Mouse (Mus musculus) mouse embryonic stem cell (cell line): ENCODE measurements around the gene Catsper4.
"Not testable (repeated sequence)": the region's sequence is repeated elsewhere in the genome, so short reads cannot be mapped to it uniquely, and the experiment has no call there.

Experiments used
- in situ Hi-C, 2 experiments: fragments of 300-500 bp; cut with MboI; formaldehyde crosslinking; loops; 1 replicate in 1 of 2; 3 replicates in 1 of 2; pipeline ENCODE4 v1.14.3; 2019 to 2020; ENCODE audit warnings: low sequenced_read_pairs in 2 of 2, low pct_unique_long_range_greater_than_20kb in 1 of 2, mixed read lengths in 1 of 2; ENCODE audit not compliant: unreplicated experiment in 1 of 2

Gene Catsper4

GRCm38 (mm10) chr4:134227194-134227593 is at the start of gene Catsper4:
Gene Catsper4, minus strand, starts transcription at chr4:134227383.
- in situ Hi-C loops, result no loop called here

- in situ Hi-C loops, result no loop called here
These were observed 46.5 kb upstream of the Catsper4 start for GRCm38 (mm10) chr4:134273417-134274345.

- in situ Hi-C loops, result no loop called here
These were observed 45.7 kb upstream of the Catsper4 start for GRCm38 (mm10) chr4:134272731-134273416.

- in situ Hi-C loops, result no loop called here
These were observed 44.8 kb upstream of the Catsper4 start for GRCm38 (mm10) chr4:134271979-134272378.

- in situ Hi-C loops, result not testable (repeated sequence)
These were observed 42.4 kb upstream of the Catsper4 start for GRCm38 (mm10) chr4:134269622-134270021.

GRCm38 (mm10) chr4:134268102-134268655 is 41.0 kb upstream of the Catsper4 start:
- in situ Hi-C loops, result no loop called here

- in situ Hi-C loops, result no loop called here
These were observed 38.8 kb upstream of the Catsper4 start for GRCm38 (mm10) chr4:134265860-134266585.

GRCm38 (mm10) chr4:134263191-134263590 is 36.0 kb upstream of the Catsper4 start:
- in situ Hi-C loops, result no loop called here

GRCm38 (mm10) chr4:134258354-134258753 is 31.2 kb upstream of the Catsper4 start:
- in situ Hi-C loops, result no loop called here

- in situ Hi-C loops, result no loop called here
These were observed 30.2 kb upstream of the Catsper4 start for GRCm38 (mm10) chr4:134257198-134258009.

- in situ Hi-C loops, result no loop called here
These were observed 29.4 kb upstream of the Catsper4 start for GRCm38 (mm10) chr4:134256407-134257197.

- in situ Hi-C loops, result no loop called here
These were observed 28.7 kb upstream of the Catsper4 start for GRCm38 (mm10) chr4:134255854-134256253.

GRCm38 (mm10) chr4:134254835-134255234 is 27.7 kb upstream of the Catsper4 start:
- in situ Hi-C loops, result no loop called here

- in situ Hi-C loops, result no loop called here
These were observed 26.6 kb upstream of the Catsper4 start, which contains the start of gene Grrp1 for GRCm38 (mm10) chr4:134253722-134254324. Gene Grrp1, minus strand, starts transcription at chr4:134254106.

- in situ Hi-C loops, result no loop called here
These were observed 25.9 kb upstream of the Catsper4 start for GRCm38 (mm10) chr4:134252911-134253721.
